Mouse (Mus musculus): ENCODE data around the gene Slc7a3. TPM values are rescaled to one million over a fixed set of nuclear protein-coding genes. Genes with fewer than 3 reads are reported as not detected.
"Not testable (repeated sequence)": the region's sequence is repeated elsewhere in the genome, so short reads cannot be mapped to it uniquely, and the experiment has no call there.

Slc7a3 gene
- 0.65 and 1.1 TPM in 2 replicates for polyA plus RNA-seq (2016; fragmentation: Nextera tagmentation; extraction: Ambion mirVana)

- no peaks in the 10 kb centered on the region for H3K36me3 ChIP-seq
- peaks cover 68% of the 10 kb centered on the region for H3K27me3 ChIP-seq (ENCODE audit: low read depth, poor library complexity, severe bottlenecking)
- peaks cover 3% of the 10 kb centered on the region; the same call in 1 of the 2 replicates for H3K4me1 ChIP-seq
- DNase-seq (ENCODE audit: low spot score), result peak; percentile 30
- H3K4me3 ChIP-seq, result peak within 1 kb of the TSS; percentile 44
- H3K9me3 ChIP-seq (replicated peaks), result no peaks in the 10 kb centered on the region
- 33% methylated on average over 11 of the region's 11 CpGs for WGBS
- H3K27ac ChIP-seq, result no peak within 1 kb of the TSS
These were observed at the start of gene Slc7a3 for GRCm38 (mm10) chrX:101085920-101086319. Gene Slc7a3 (minus strand): TSS chrX:101086020.

GRCm38 (mm10) chrX:101131992-101132791 lies 46.4 kb upstream of the Slc7a3 start:
- Histone ChIP-seq H3K27ac (no peak overlapping the region), H3K4me1 (no peaks in the 10 kb centered on the region), H3K9me3 (replicated peaks) (no peaks in the 10 kb centered on the region), H3K27me3 (ENCODE audit: low read depth, poor library complexity, severe bottlenecking) (peaks cover 37% of the 10 kb centered on the region; the same call in 1 of the 2 replicates), H3K36me3 (no peaks in the 10 kb centered on the region), H3K4me3 (no peak overlapping the region)
- WGBS, result 48% methylated on average over 12 of the region's 12 CpGs
- DNase-seq (ENCODE audit: low spot score), result no peak

GRCm38 (mm10) chrX:101131001-101131400 lies 45.2 kb upstream of the Slc7a3 start:
- peaks cover 45% of the 10 kb centered on the region; the same call in 1 of the 2 replicates for H3K27me3 ChIP-seq (ENCODE audit: low read depth, poor library complexity, severe bottlenecking)
- WGBS, result 27% methylated on average over 7 of the region's 7 CpGs
- no peaks in the 10 kb centered on the region for H3K4me1 ChIP-seq
- no peak overlapping the region for H3K27ac ChIP-seq
- no peaks in the 10 kb centered on the region for H3K36me3 ChIP-seq
- DNase-seq (ENCODE audit: low spot score), result peak; percentile 62
- no peak overlapping the region for H3K4me3 ChIP-seq
- H3K9me3 ChIP-seq (replicated peaks), result no peaks in the 10 kb centered on the region

GRCm38 (mm10) chrX:101128559-101128958 lies 42.7 kb upstream of the Slc7a3 start:
- H3K27ac ChIP-seq, result no peak overlapping the region
- H3K36me3 ChIP-seq, result no peaks in the 10 kb centered on the region
- peaks cover 44% of the 10 kb centered on the region; the same call in 1 of the 2 replicates for H3K27me3 ChIP-seq (ENCODE audit: low read depth, poor library complexity, severe bottlenecking)
- WGBS, result 98% methylated on average over 2 of the region's 2 CpGs
- H3K4me1 ChIP-seq, result no peaks in the 10 kb centered on the region
- H3K4me3 ChIP-seq, result no peak overlapping the region
- DNase-seq (ENCODE audit: low spot score), result no peak
- H3K9me3 ChIP-seq (replicated peaks), result no peaks in the 10 kb centered on the region

- Histone ChIP-seq H3K9me3 (replicated peaks) (no peaks in the 10 kb centered on the region), H3K4me1 (no peaks in the 10 kb centered on the region), H3K27ac (no peak overlapping the region), H3K27me3 (ENCODE audit: low read depth, poor library complexity, severe bottlenecking) (peaks cover 39% of the 10 kb centered on the region; the same call in 1 of the 2 replicates), H3K36me3 (no peaks in the 10 kb centered on the region), H3K4me3 (no peak overlapping the region)
- 89% methylated on average over 2 of the region's 2 CpGs for WGBS
- no peak for DNase-seq (ENCODE audit: low spot score)
These were observed 41.2 kb upstream of the Slc7a3 start for GRCm38 (mm10) chrX:101126977-101127376.

GRCm38 (mm10) chrX:101126474-101126955 lies 40.7 kb upstream of the Slc7a3 start:
- Histone ChIP-seq H3K9me3 (replicated peaks) (no peaks in the 10 kb centered on the region), H3K27me3 (ENCODE audit: low read depth, poor library complexity, severe bottlenecking) (peaks cover 36% of the 10 kb centered on the region; the same call in 1 of the 2 replicates), H3K27ac (no peak overlapping the region), H3K4me3 (no peak overlapping the region), H3K4me1 (no peaks in the 10 kb centered on the region), H3K36me3 (no peaks in the 10 kb centered on the region)
- WGBS, result 83% methylated on average over 7 of the region's 7 CpGs
- no peak for DNase-seq (ENCODE audit: low spot score)

GRCm38 (mm10) chrX:101120546-101120945 lies 34.7 kb upstream of the Slc7a3 start:
- DNase-seq (ENCODE audit: low spot score), result no peak
- 73% methylated on average over 1 of the region's 1 CpGs for WGBS
- H3K27me3 ChIP-seq (ENCODE audit: low read depth, poor library complexity, severe bottlenecking), result peaks cover 13% of the 10 kb centered on the region; the same call in 1 of the 2 replicates
- H3K4me1 ChIP-seq, result no peaks in the 10 kb centered on the region
- no peak overlapping the region for H3K4me3 ChIP-seq
- no peaks in the 10 kb centered on the region for H3K9me3 ChIP-seq (replicated peaks)
- no peak overlapping the region for H3K27ac ChIP-seq
- no peaks in the 10 kb centered on the region for H3K36me3 ChIP-seq

- DNase-seq (ENCODE audit: low spot score), result not testable (repeated sequence)
These were observed 609 bp downstream of the Slc7a3 start for GRCm38 (mm10) chrX:101085211-101085610.

GRCm38 (mm10) chrX:101084192-101084591 lies 1.6 kb downstream of the Slc7a3 start:
- Histone ChIP-seq H3K4me3 (no peak overlapping the region), H3K27me3 (ENCODE audit: low read depth, poor library complexity, severe bottlenecking) (peaks cover 84% of the 10 kb centered on the region), H3K27ac (no peak overlapping the region), H3K9me3 (replicated peaks) (no peaks in the 10 kb centered on the region), H3K36me3 (no peaks in the 10 kb centered on the region), H3K4me1 (peaks cover 3% of the 10 kb centered on the region; the same call in 1 of the 2 replicates)
- DNase-seq (ENCODE audit: low spot score), result no peak
- WGBS, result 52% methylated on average over 2 of the region's 2 CpGs

More at GRCm38 (mm10) chrX:101085211-101085610, 609 bp downstream of the Slc7a3 start:
- Histone ChIP-seq H3K27me3 (ENCODE audit: low read depth, poor library complexity, severe bottlenecking) (peaks cover 73% of the 10 kb centered on the region), H3K4me3 (peak overlapping the region; percentile 44)
- H3K4me1 ChIP-seq; H3K36me3 ChIP-seq; H3K9me3 ChIP-seq (replicated peaks); H3K27ac ChIP-seq: not testable (repeated sequence)
- WGBS, result 18% methylated on average over 9 of the region's 9 CpGs

- Histone ChIP-seq H3K4me1 (no peaks in the 10 kb centered on the region), H3K27me3 (ENCODE audit: low read depth, poor library complexity, severe bottlenecking) (peaks cover 23% of the 10 kb centered on the region)
- 83% methylated on average over 1 of the region's 1 CpGs for WGBS
These were observed 20.6 kb downstream of the Slc7a3 start for GRCm38 (mm10) chrX:101065245-101065644.

GRCm38 (mm10) chrX:101063503-101063902 lies 22.3 kb downstream of the Slc7a3 start:
- no peak for DNase-seq (ENCODE audit: low spot score)
- Histone ChIP-seq H3K36me3 (no peaks in the 10 kb centered on the region), H3K27ac (no peak overlapping the region), H3K4me1 (no peaks in the 10 kb centered on the region), H3K9me3 (replicated peaks) (no peaks in the 10 kb centered on the region), H3K27me3 (ENCODE audit: low read depth, poor library complexity, severe bottlenecking) (peaks cover 23% of the 10 kb centered on the region), H3K4me3 (no peak overlapping the region)
- WGBS, result 83% methylated on average over 2 of the region's 2 CpGs

More at GRCm38 (mm10) chrX:101065245-101065644, 20.6 kb downstream of the Slc7a3 start:
- Histone ChIP-seq H3K27ac (no peak overlapping the region), H3K36me3 (no peaks in the 10 kb centered on the region), H3K4me3 (no peak overlapping the region), H3K9me3 (replicated peaks) (no peaks in the 10 kb centered on the region)
- DNase-seq (ENCODE audit: low spot score), result no peak

GRCm38 (mm10) chrX:101059541-101059940 lies 26.3 kb downstream of the Slc7a3 start, which contains the start of gene Tex11:
Gene Tex11 (minus strand): TSS chrX:101059667.
- no peak within 1 kb of the TSS for H3K27ac ChIP-seq
- no peaks in the 10 kb centered on the region for H3K36me3 ChIP-seq
- H3K9me3 ChIP-seq (replicated peaks), result no peaks in the 10 kb centered on the region
- no peak for DNase-seq (ENCODE audit: low spot score)
- WGBS, result 84% methylated on average over 31 of the region's 31 CpGs
- no peak within 1 kb of the TSS for H3K4me3 ChIP-seq
- H3K27me3 ChIP-seq (ENCODE audit: low read depth, poor library complexity, severe bottlenecking), result peaks cover 20% of the 10 kb centered on the region; the same call in 1 of the 2 replicates
- H3K4me1 ChIP-seq, result no peaks in the 10 kb centered on the region

Data from limb, embryonic 10.5 days (tissue).